In the genomic region with DNA sequence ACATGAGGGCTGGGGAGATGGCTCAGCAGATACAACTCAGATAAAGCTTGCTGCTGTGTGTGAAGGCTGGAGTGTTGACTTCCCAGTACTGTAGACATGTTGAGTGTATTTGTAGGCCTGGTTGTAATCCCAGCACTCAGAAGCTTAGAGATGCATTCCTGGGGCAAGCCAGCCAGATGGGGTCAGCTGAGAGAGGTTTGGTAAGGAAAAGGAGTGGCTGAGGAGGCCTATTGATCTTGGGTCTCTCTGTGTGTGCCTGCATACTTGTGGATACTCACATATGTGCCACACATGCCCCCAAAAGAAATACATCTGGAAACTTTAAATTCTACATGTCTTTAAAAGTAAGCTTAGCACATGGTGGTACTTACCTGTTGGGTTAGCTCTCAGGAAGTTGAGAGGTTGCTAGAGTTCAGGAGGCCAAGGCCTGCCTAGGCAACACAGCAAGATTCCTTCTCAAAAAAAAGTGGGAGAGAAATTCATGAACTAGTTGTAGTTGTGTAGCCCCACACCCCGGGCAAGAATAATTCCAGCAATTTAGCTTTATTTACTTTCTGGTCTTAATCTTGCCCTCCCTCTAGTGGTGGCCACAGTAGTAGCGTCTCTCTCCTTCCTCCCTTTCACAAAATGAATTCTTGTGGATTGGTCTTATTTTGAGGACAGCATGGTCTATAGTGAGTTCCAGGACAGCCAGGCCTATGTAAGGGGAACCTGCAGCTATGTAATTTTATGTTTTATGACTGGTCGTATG, we compare ENCODE assay signal across 8 mouse cellular contexts. TPM values are rescaled to one million over a fixed set of nuclear protein-coding genes. Genes with fewer than 3 reads are reported as not detected.
A peak's percentile ranks its signal among the peaks of the same experiment; 100 is the strongest.
DNase-seq lines count a peak whose midpoint lies in the region; ATAC-seq lines count a peak whose summit lies in the region.

No protein-coding gene starts in this region.

- 0 out of 2 replicates have a peak, but pooled peaks have one; percentile 19 for ATAC-seq in forebrain, embryonic 16.5 days

- H3K4me2 ChIP-seq in forebrain, embryonic 16.5 days (ENCODE audit: low read length): no peak overlapping the region

- 43% methylated on average over 3 of the region's 3 CpGs for WGBS in forebrain, embryonic 16.5 days

- no peaks in the 10 kb centered on the region for H3K9me3 ChIP-seq in forebrain, embryonic 16.5 days (ENCODE audit: control insufficient read depth, low read length)

- peak; percentile 22 for DNase-seq in cerebellum, adult 11 months
- no peak for DNase-seq in cerebellum, postnatal 4 days (ENCODE audit: low spot score in 2 of 2)
- peak; percentile 46 for DNase-seq in urinary bladder, postnatal 14 days (ENCODE audit: low spot score)
- no peak for DNase-seq in urinary bladder, adult 2 months (ENCODE audit: low spot score)
- DNase-seq in kidney, postnatal 36 days: peak; percentile 64 to 73
- DNase-seq in lung, postnatal 36 days: peak; percentile 77
- DNase-seq in thymus, postnatal 14 days: peak; percentile 59

- no peaks in the 10 kb centered on the region for H3K36me3 ChIP-seq in forebrain, embryonic 16.5 days (ENCODE audit: control insufficient read depth, insufficient read depth)

- no peak overlapping the region for H3K9ac ChIP-seq in forebrain, embryonic 16.5 days (replicated peaks; ENCODE audit: low read depth, low read length)

- no peak overlapping the region for H3K4me3 ChIP-seq in forebrain, embryonic 16.5 days (replicated peaks; ENCODE audit: low read length)

- no peaks in the 10 kb centered on the region for H3K27me3 ChIP-seq in forebrain, embryonic 16.5 days (replicated peaks; ENCODE audit: control insufficient read depth, insufficient read depth, low read length)

- H3K27ac ChIP-seq in forebrain, embryonic 16.5 days (ENCODE audit: low read length): no peak overlapping the region

- H3K4me1 ChIP-seq in forebrain, embryonic 16.5 days (replicated peaks; ENCODE audit: control insufficient read depth, insufficient read depth, low read length): peaks cover 8% of the 10 kb centered on the region

RNA-seq across cellular contexts. Expression of a gene that starts 8.1 kb away (rescaled TPM):
- polyA plus RNA-seq in urinary bladder, adult 2 months (2012; rRNA removed): 45.0 and 57.4 TPM in 2 replicates
- polyA plus RNA-seq in forebrain, embryonic 16.5 days (2015; fragmentation: Nextera tagmentation; extraction: Ambion mirVana): 38.1 and 40.4 TPM in 2 replicates

Comparison
In these comparisons a context has a peak if more than half of its experiments do, and no peak if none do; other contexts are left out.
1. DNase-seq: peak in cerebellum, adult 11 months (single experiment), urinary bladder, postnatal 14 days (single experiment), kidney, postnatal 36 days (2 of 2), lung, postnatal 36 days (single experiment) and thymus, postnatal 14 days (single experiment); none in cerebellum, postnatal 4 days (0 of 2) and urinary bladder, adult 2 months (single experiment).